Mouse (Mus musculus) liver, embryonic 14.5 days (tissue): ENCODE results near the gene Gm38392.

Source experiments
- CTCF ChIP-seq: IDR thresholded peaks from 2 replicates; pipeline ENCODE4 v1.5.1; 2016; ENCODE audit warnings: antibody characterized with exemption, low read depth, control low read depth
- EP300 ChIP-seq: IDR thresholded peaks from 2 replicates; pipeline ENCODE4 v1.6.1; 2016; ENCODE audit warnings: antibody characterized with exemption, low read depth

DNA sequence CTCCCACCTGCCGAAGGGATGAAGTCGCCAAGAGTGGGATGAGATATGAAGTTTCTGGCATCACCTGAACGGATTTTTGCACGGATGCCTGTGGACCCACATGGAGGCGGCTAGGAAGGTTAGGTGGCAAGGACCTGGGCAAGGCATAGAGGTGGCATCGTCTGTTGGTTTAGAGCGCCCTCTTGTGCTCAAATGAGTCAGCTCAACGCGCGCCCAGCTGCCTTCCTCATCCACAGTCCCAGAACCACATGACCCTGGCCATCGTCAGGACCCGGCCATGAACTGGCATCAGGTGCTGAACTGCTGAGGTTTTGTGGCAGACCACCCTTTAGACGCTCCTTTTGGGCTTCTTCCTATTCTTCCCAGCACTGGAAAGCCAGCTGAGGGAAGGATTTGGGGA lies 44.5 kb downstream of the Gm38392 start:
- TF ChIP-seq CTCF = peak; percentile 89
- TF ChIP-seq EP300 = no peak
